Mouse (Mus musculus) embryo, embryonic 11.5 days (tissue): ENCODE measurements around the gene Tenm2.
A peak's percentile ranks its signal among the peaks of the same experiment; 100 is the strongest.

Experiments used
- DNase-seq: peaks from one replicate; pipeline ENCODE4 v3.0.0-alpha.2; 2012; ENCODE audit warnings: low read depth, low spot score

Tenm2 gene

GRCm38 (mm10) chr11:36054323-36054722 lies 1181.4 kb downstream of the Tenm2 start:
- DNase-seq: no peak

GRCm38 (mm10) chr11:36053457-36053856 lies 1182.3 kb downstream of the Tenm2 start:
- DNase-seq: no peak

DNA sequence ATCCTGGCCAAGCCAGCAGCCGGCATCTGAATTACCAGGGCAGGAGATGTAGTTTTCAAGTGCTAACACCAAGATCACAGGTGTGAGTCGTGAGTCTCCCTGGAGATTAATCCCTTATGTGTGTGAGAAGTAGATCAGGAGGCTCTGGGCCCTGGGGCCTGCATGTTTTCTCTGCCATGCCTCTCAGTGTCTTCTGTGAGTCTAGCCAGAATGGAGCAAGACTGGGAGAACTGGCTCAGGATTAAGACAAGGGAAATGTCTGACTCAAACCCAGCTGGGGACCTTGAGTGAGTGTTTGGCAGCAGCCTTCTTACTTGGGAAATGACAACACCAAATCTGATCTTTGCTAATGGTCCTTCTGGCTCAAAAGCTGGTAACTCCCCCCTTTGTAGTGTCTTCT lies 1183.2 kb downstream of the Tenm2 start:
- DNase-seq: no peak

DNA sequence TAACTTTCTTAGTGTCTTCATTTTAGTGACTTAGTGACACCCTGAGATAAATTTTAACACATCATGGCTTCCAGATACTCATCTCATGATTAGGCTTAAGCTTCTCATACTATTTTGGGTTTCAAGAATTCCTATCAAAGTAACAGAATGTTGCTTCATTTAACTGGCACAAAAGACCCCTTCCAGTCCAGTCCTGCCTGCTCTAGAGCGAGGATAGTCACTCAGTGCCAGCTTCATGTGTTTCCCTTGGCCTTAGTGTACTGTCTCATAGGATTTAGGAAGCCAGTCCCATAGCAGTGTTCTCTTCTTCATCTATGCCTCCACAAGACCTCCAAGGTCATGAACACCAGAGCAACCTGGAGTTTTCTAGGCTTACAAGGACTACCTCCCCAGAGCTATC lies 1183.7 kb downstream of the Tenm2 start:
- DNase-seq: no peak

DNA sequence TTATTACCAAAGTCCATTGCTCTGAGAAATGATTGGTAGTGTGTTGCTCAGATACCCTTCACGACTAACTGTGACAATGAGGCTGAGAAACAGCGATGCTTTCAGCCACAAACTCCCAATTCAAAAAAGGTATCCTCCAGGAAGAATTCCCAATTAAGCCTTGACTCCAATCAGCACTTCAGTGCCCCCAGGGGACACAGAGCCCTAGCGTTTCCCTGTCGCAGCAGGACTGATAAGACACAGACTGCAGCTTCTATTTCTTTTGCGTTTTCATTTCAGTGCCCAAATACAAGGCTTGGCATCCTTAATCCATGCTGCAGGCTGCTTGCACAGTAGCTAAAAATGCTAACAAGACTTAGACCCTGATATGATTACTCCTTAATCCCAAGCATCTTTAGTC lies 1186.2 kb downstream of the Tenm2 start:
- DNase-seq: no peak

- DNase-seq: peak; percentile 83
Measured at GRCm38 (mm10) chr11:36045681-36046276, 1190.0 kb downstream of the Tenm2 start.

DNA sequence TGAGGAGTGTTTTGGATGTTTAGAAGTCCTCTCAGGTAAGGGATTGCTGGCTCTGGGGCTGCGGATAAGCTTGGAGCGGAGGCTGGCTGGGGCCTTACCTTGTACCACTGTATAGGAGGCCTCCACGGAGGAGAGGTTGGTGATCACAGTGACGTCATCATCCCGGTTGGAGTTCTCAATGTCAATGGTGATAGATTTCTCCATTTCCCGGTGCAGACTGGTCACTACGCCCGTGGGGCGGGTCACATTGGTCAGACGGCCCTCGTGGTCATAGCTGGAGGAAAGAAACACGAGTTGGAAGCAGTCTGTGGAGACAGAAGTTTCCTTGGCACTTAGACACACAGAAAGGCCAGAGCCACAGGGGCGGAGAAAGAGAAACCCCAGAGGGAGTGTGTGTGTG lies 1194.4 kb downstream of the Tenm2 start:
- DNase-seq: no peak

DNA sequence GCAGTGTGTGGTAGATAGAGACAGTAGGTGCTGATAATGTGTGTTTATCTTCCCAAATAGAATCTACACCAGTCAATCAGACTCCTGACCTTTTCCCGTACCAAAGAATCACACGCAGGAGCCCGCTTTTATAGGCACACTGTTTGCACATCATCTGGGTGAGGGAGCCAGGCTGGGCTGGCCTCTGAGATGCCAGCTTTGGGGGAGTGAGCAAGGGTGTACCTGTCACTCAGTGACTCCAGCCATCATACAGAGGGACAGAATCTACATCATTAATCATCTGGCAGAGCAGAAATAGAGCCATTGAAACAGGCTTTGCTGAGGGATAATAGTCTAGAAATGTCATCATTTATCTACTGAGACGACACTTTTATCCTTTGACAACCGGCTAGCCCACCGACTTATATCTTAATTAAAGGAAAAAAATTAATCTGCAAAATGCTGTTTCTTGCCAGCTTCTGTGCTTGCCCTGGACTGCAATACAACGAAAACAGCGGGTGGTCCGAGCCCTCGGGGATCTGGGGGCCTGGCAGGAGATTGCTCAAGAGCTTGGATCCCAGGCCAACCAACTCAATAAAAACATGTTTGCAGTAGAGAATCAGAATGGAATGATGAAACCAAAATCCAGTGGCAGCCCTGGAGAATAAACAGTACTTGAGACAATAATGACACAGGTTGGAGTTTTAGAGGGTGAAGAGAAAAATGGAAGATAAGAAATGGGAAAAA lies 1195.1 kb downstream of the Tenm2 start:
- no peak for DNase-seq

DNA sequence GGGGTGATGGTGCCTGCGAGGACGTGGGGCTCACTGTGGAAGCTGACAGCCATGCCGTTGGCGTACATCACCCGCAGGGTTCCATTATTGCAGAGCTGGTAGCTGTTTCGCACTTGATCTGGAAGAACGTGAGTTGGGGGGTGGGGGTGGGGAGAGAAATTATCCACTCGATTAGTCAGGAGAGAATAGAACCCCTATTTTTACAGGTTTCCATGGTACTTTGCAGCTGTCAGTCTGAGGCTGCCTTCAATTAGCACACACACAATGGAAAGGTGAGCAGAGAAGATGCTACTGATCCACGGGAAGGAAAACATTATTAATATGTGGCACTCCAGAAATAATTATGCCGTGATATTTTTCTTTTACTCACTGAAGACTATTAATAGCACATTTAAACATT lies 1195.9 kb downstream of the Tenm2 start:
- DNase-seq: no peak

DNA sequence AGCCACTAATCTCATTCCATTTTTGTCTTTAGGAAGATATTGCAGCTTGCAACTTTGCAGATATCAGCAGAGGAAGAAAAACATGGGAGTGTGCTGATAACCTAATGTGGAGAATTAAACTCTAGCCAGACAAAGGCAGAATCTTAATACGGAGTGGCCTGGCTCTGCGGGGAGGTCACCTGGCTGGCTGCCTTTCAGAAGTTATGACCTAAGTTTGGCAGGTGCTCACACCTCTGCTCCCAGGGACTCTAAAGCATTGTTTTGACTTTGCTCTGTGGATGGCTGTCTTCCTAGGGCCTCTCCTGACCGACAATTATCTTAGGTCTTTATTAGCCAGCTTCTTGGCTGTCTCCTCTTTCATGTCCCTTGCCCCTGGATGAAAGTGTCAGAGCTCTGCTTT lies 1197.4 kb downstream of the Tenm2 start:
- DNase-seq: no peak

- DNase-seq: no peak
Measured at GRCm38 (mm10) chr11:36037311-36037710, 1198.5 kb downstream of the Tenm2 start.

GRCm38 (mm10) chr11:36036061-36036695 lies 1199.6 kb downstream of the Tenm2 start:
- peak; percentile 42 for DNase-seq

- DNase-seq: no peak
Measured at GRCm38 (mm10) chr11:36031751-36032150, 1204.0 kb downstream of the Tenm2 start.

DNA sequence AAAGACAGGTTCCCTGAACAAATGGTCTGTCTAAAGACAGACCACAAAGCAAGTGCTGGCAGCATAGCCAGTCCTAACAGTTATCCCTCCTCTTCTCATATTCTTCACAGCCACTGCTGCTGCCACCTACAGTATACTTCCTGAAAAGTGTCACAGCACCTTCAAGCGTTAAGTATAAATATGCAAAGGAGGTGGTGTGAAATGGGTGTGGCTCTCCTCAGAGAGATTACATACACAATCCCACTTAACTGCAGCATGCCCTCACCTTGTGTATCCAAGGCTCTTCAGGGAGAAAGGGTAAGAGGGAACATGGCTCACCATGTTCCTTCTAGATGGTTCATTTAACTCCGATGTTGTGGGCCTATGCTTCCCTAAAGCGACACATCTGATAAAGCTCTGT lies 1215.8 kb downstream of the Tenm2 start:
- DNase-seq: no peak

DNA sequence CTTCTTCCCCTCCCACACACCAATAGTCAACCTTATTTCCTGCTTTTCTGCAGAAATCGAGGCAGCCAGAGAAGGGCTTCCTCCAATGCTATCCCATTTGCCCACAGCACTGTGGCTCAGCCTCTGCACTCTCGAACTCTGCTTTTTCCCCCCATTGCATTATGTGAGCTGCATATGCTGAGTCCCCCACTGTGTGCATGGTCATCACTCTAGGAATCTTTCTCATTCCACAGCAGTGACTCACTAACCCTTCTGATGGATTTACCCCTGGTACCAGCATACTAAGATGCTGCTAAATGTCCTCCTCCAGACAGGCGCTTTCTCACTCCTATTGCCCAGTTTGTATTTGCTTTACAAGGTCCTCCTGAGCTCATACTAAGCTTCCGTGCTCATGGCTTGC lies 1222.6 kb downstream of the Tenm2 start:
- DNase-seq: no peak

GRCm38 (mm10) chr11:36009281-36010208 lies 1226.2 kb downstream of the Tenm2 start:
- DNase-seq: no peak

DNA sequence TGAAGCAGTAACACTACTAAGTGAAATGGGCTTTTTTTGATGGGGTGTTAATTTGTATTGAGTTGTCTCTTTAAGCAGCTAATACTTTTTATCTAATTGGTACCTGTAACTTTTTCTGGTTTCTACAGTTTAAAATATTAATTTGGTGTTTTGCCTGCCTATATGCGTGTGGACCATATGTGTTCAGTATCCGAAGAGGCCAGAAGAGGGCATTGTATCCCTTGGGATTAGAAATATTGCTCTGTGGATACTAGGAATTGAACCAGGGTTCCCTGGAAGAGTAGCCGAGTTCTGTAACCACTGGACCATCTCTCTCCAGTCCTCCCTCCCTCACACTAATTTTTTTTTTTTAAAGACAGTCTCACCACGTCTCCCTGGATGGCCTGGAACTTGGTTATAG lies 1232.9 kb downstream of the Tenm2 start:
- no peak for DNase-seq

DNA sequence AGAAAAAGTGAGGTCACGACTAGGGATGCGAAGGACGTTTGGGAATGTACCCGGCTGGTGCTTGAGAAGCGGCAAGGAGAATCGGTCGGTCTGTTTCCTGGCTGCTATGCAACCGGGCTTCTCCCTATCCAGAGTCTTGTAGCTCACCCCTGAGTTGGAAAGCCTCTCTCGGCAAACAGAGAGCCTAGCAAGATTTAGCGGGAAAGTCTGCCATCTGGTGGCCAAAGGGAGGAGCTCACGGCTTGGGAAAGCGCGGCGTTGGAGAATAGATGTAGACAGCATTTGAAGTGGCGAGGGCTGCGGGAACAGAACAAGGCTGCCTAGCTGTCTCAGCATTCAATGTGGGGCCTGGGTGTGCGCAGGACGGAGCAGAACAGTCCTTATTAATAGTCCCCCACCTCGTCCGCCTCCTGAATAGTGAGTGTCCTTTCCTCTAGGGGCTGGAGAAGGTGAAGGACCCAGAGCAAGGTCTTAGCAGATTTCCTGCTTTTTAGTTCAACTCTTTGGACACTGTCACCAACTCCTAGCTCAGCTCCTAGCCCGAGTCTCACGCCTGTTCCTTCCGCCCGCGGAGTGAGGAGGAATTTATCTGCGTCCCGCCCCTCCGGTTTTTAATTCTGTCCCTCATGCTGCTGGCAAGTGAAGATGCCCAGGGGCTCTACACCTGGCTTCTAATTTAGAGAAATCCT lies 1234.3 kb downstream of the Tenm2 start:
- DNase-seq: peak; percentile 90

DNA sequence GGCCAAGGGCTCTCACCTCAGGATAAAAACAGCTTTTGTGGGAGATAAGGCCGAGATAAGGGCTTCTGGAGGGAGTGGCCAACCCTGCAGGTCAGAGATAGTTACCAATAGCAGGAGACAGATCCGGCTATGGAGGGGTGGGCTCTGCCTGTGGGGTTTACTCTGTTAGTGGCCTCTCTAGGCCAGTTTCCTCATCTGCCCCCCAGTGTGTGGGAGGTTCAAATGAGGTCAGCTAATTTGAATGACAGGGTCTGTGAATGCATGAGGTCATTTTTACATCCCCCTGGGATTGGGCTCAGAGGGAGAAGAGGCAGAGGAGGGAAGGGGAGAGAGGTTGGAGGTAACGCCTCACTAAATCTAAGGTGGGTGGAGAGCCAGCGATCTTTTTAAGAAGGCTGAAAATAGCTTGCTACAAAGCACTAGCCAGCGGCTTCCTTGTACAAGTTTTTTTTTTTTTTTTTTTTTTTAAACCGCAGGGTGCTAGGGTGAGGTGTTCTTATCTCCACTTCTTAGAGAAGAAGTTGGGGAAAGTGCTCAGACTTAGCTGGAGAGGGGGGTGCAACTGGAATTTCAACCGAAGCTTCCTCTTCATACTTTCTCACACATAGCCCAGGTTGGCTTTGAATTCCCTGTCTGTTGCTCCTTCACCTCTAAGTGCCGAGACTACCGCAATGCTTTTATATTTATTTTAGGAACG lies 1235.0 kb downstream of the Tenm2 start:
- DNase-seq: no peak

DNA sequence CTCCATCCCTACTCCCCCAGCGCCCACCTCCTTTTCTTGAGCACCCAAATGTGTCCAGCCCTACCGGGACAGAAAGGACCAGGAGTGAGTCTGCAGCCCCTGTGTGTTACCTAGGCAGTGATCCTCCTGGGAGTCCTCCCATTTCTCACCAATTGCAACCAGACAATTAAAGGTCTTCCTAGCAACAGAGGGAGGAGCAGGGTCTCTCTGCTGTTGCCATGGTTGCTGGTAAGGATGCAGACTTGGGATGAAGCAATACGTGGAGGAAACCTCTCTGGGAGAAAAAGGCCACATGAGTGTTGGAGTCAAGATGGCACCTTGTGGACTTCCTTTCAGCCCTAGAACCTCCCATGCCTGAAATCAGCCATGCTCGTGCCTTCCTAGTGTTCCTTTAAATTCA lies 1235.7 kb downstream of the Tenm2 start:
- DNase-seq: no peak

DNA sequence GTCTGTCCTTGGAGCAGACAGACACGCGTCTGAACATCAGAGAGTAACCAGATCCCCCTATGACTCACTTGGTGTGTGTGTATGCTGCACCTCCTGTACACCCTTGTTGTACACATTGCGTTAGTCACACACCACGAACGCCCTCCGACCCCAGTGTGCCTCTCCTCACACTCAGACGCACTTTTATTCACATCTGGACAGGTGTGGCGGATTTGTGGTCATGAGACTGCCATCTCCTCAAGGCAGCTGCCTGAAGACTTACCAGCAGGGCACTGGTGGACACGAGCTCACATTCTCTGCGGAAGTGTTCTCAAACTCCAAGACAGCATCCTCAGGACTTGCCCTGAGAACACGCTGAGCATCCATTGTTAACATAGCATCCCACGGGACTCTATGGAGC lies 1237.7 kb downstream of the Tenm2 start:
- no peak for DNase-seq
